Mouse (Mus musculus) ES-E14 (cell line): ENCODE results near the gene Ephb4. TPM values are rescaled to one million over a fixed set of nuclear protein-coding genes. Genes with fewer than 3 reads are reported as not detected.

ENCODE experiments used
- DNase-seq: peaks from one replicate; pipeline ENCODE4 v3.0.0-alpha.2; 2013; ENCODE audit warnings: low read depth, low spot score
- H3K27ac ChIP-seq: 2 replicates; pipeline ENCODE4 v1.5.1; 2012; ENCODE audit warnings: low read depth, mild to moderate bottlenecking, low read length, moderate library complexity, mixed read lengths; ENCODE audit not compliant: poor library complexity, insufficient read depth, severe bottlenecking
- H3K36me3 ChIP-seq: 2 replicates; pipeline ENCODE4 v1.6.1; 2012; ENCODE audit warnings: mild to moderate bottlenecking, low read length, moderate library complexity, mixed read lengths; ENCODE audit not compliant: control insufficient read depth, poor library complexity, insufficient read depth, severe bottlenecking
- H3K4me1 ChIP-seq, 2 experiments: fragments of 150-350 bp in 1 of 2; sonication (generic) in 1 of 2; 2 replicates each; pipeline ENCODE4 v1.6.1; 2012; ENCODE audit warnings: low read length in 2 of 2, mild to moderate bottlenecking in 1 of 2, mixed read lengths in 1 of 2; ENCODE audit not compliant: control insufficient read depth in 2 of 2, insufficient read depth in 2 of 2, poor library complexity in 1 of 2
- H3K4me3 ChIP-seq, 2 experiments: fragments of 150-350 bp in 1 of 2; sonication (generic) in 1 of 2; 2 replicates each; pipeline ENCODE4 v1.5.1; 2012; ENCODE audit warnings: low read length in 2 of 2, low read depth in 1 of 2, mild to moderate bottlenecking in 1 of 2, mixed read lengths in 1 of 2; ENCODE audit not compliant: insufficient read depth in 1 of 2, poor library complexity in 1 of 2, severe bottlenecking in 1 of 2
- H3K9ac ChIP-seq: 2 replicates; pipeline ENCODE4 v1.6.1; 2012; ENCODE audit warnings: low read depth, mild to moderate bottlenecking, low read length, mixed read lengths; ENCODE audit not compliant: poor library complexity, insufficient read depth, severe bottlenecking
- H3K9me3 ChIP-seq: fragments of 150-350 bp; sonication (generic); 2 replicates; pipeline ENCODE4 v1.6.1; 2012; ENCODE audit warnings: low read depth, mild to moderate bottlenecking, low read length; ENCODE audit not compliant: control insufficient read depth, insufficient read depth
- CHD2 ChIP-seq: IDR thresholded peaks from 2 replicates; pipeline ENCODE4 v1.6.1; 2014; ENCODE audit warnings: mild to moderate bottlenecking, low read depth, low read length, inconsistent platforms
- HCFC1 ChIP-seq: IDR thresholded peaks from 2 replicates; pipeline ENCODE4 v1.6.1; 2012; ENCODE audit warnings: low read length, inconsistent platforms, borderline replicate concordance; ENCODE audit not compliant: insufficient read depth
- MAFK ChIP-seq: IDR thresholded peaks from 2 replicates; pipeline ENCODE4 v1.6.1; 2014; ENCODE audit warnings: mild to moderate bottlenecking, low read depth, low read length, inconsistent platforms; ENCODE audit not compliant: insufficient read depth
- ZC3H11A ChIP-seq: IDR thresholded peaks from 2 replicates; pipeline ENCODE4 v1.6.1; 2012; ENCODE audit warnings: low read depth, mild to moderate bottlenecking, inconsistent platforms, low read length, borderline replicate concordance
- ZNF384 ChIP-seq: IDR thresholded peaks from 2 replicates; pipeline ENCODE4 v1.6.1; 2012; ENCODE audit warnings: low read depth, low read length, inconsistent platforms
- in situ Hi-C, 2 experiments: fragments of 600-800 bp; cut with MboI; formaldehyde crosslinking; loops; one replicate each; pipeline ENCODE4 v1.15.1; 2025; ENCODE audit warnings: low sequenced_read_pairs in 2 of 2, inconsistent platforms in 1 of 2; ENCODE audit not compliant: unreplicated experiment in 2 of 2
- total RNA-seq: library from RNA; depleted of rRNA; stranded (reverse); fragments of 300-350 nt; gene quantifications from 2 replicates; pipeline ENCODE4 v1.2.3, GENCODE M21; 2012

The Ephb4 gene
- total RNA-seq, 1 experiment: 34.3 TPM

DNA sequence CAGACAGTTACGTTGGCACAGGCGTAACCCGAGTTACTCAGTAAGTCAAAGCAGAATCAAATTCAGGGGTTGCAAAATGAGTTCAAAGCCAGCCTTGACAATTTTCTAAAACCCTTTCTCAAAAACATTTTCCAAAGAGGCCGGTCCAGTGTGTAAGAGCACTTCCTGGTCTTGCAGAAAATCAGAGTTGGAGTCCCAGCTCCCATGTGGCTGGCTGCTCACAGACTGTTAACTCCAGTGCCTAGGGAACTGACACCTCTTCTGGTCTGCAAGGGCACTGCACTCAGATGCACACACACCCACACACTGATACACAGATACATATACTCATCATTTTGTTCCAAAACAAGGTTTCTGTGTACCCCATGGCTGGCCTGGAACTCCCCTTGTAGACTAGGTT, 41.6 kb upstream of the Ephb4 start:
- TF ChIP-seq ZNF384 (no peak), MAFK (no peak), ZC3H11A (no peak), CHD2 (no peak), HCFC1 (no peak)
- DNase-seq: no peak
- no peaks in the 10 kb centered on the region for H3K9me3 ChIP-seq
- peak overlapping the region; percentile 96; the same call in 1 of the 2 replicates for H3K27ac ChIP-seq
- H3K9ac ChIP-seq: peak overlapping the region; percentile 94; the same call in 1 of the 2 replicates
- peak overlapping the region; percentile 60 to 84 for H3K4me3 ChIP-seq
- H3K36me3 ChIP-seq: peaks cover 35% of the 10 kb centered on the region
- H3K4me1 ChIP-seq: peaks cover 6 to 9% of the 10 kb centered on the region in 2 experiments; a peak in 2 of 4 replicates
- in situ Hi-C loops: no loop called here

DNA sequence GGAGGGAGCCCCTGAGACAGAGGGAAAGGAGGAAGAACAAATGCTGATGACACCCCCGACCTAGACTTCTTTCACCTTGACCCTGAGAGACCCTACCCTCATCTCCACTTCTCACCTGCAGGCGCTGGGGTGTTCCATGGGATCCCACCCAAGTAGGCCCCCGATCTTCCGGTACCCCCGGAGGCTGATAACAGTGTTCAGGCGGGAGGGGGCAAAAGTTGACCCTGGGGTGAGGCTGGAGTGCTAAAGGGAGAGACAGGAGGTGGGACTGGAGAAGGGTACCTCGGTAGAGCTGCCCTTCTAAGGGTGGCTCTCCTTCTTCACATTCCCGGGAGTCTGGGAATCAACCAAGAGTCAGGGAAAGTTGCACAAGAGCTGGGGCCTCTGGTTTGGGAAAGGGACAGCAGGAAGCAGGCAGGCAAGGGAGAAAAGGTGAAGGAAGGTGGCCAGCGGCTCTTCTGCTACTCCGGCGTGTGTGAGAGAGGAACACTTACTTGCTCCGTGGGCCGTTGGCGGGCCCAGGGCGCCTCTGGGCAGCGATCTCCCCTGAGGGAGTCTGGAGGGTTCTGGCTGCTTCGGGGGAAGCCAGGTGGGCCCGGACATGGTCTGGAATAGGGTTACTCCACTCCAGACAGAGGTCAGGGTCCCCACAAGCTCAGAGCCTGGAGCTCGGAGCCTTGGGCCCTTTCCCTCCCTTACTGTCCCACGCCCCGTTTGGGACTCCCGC, 36.3 kb upstream of the Ephb4 start:
- DNase-seq: no peak
- Histone ChIP-seq H3K9ac (peak overlapping the region; percentile 67), H3K36me3 (peaks cover 25% of the 10 kb centered on the region), H3K4me1 (peaks cover 0 to 16% of the 10 kb centered on the region in 2 experiments; a peak in 2 of 4 replicates), H3K4me3 (peak overlapping the region; percentile 56 to 75), H3K27ac (peak overlapping the region; percentile 10; the same call in 1 of the 2 replicates), H3K9me3 (no peaks in the 10 kb centered on the region)
- TF ChIP-seq MAFK (no peak), HCFC1 (no peak), CHD2 (no peak), ZC3H11A (no peak), ZNF384 (no peak)
- in situ Hi-C loops: no loop called here

DNA sequence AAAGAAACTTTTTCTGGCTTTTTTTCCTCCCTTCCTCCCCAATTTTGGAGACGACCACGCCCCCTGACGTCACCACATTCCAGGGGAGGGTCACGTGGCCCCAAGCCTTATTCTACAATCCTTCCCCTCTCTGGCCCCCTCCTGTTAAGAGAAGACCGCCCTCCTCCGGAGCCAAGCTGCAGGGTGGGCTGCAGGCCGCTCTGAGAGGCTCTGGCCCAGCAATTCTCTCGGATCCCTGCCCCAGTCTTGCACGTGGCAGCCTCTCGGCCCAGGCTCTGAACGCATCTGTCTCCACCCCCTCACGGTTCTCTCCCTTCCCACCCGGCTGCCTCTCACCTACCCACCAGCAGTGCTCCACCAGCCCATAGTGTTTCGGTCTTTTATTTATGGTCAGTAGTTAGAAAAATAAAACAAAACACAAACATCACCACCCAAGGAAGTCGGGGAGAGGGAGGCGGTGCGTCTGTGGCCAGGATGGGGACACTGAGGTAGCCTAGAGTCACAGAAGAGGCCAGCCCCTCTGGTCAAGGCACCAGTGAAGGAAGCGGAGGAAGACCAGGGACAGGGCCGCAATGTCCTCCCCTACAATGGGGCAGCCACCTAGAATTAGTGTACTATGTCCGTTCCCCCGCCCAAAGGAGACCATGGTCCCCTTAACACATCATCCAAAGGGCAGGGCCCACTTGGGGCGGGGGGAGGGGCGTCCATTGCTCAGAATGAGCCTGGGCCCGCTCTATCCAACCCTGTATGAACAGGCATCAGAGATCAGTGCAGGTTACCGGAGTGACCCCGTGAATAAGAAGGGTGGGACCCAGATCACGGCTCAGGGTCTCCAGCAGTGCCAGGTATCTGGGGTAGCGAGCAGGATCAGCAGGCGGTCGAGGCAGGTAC, 35.5 kb upstream of the Ephb4 start, which contains the start of gene Trip6:
Gene Trip6 (minus strand): TSS at position 212 of the 891 bp plus-strand sequence.
- peak; percentile 86 for DNase-seq
- Histone ChIP-seq H3K36me3 (peaks cover 19% of the 10 kb centered on the region), H3K4me1 (peaks cover 0 to 16% of the 10 kb centered on the region in 2 experiments; a peak in 2 of 4 replicates), H3K9ac (peak within 1 kb of the TSS; percentile 67), H3K9me3 (no peaks in the 10 kb centered on the region), H3K4me3 (peak within 1 kb of the TSS; percentile 56 to 75), H3K27ac (peak within 1 kb of the TSS; percentile 57; the same call in 1 of the 2 replicates)
- TF ChIP-seq HCFC1 (no peak), ZC3H11A (no peak), MAFK (no peak), ZNF384 (no peak), CHD2 (no peak)
- in situ Hi-C loops: no loop called here

DNA sequence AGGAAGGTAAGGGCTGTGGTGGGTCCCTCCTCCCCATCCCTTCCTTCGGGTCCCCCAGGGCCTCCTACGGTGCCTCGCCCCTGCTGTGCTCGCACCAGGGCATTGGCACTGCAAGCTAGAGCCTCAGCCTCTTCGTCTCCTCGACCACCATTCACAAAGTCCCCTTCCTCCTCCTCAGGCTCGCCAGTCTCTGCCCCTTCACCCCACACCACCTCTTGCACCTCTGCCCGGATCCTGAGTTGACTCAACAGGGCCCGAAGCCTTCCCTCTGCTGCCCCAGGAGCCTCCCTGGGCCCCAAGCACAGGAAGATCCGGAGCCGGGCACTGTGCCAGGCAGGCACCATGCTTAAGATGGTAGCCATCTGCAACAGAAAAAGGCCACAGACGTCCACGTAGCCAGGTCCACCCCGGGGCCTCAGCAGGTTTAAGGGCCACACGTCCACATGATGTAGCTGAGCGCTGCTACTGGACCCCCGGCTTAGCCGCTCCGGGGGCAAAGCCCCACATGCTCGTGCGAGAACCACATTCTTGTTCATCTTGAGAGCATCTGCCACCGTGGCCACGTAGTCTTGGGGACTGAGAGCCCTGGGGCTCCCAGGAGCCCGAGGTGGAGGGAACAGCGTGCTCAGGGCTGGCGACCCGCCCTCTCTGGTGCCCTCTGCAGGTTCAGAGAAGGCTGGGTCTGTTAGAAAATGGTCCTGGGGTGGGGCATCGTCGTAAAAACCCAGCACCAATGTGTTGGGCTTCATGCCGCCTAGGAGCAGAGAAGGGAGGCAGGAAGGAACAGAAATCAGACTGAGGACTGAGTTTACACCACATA, 34.6 kb upstream of the Ephb4 start:
- Histone ChIP-seq H3K4me1 (peaks cover 0 to 16% of the 10 kb centered on the region in 2 experiments; a peak in 2 of 4 replicates), H3K36me3 (peaks cover 14% of the 10 kb centered on the region), H3K9me3 (no peaks in the 10 kb centered on the region), H3K27ac (no peak overlapping the region), H3K9ac (peak overlapping the region; percentile 67; the same call in 1 of the 2 replicates), H3K4me3 (peak overlapping the region; percentile 3 to 56; a peak in 3 of 4 replicates)
- in situ Hi-C loops: no loop called here
- TF ChIP-seq ZNF384: no peak
- no peak for TF ChIP-seq MAFK
- no peak for TF ChIP-seq CHD2
- TF ChIP-seq ZC3H11A: no peak
- no peak for TF ChIP-seq HCFC1
- no peak for DNase-seq
